Mouse (Mus musculus): ENCODE measurements around the gene Gm1043.

DNA sequence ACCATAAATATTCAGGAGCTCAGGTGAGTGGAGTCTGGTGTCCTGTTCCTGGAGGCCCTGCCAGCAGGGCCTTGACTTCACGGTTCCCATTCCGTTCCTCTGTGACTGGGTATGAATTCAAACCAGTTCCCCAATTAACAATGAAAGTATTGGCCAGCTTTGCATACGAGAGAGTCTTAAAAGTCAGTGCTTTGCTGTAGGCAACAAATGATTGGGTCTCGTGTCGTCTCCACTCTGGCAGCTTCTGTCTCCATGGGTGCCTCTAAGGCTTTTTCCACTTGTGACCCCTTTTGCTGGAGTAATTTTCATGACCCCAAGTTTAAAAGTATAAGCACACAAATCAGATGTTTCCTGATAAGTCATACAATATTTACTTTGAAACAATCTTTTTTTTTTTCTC, 4.6 kb upstream of the Gm1043 start:
- TF ChIP-seq CTCF (IDR thresholded peaks at IDR 0.05; ENCODE audit: control insufficient read depth, insufficient read depth, insufficient read length) (no peak), MAX (IDR thresholded peaks at IDR 0.05) (no peak)

Data from C2C12 (cell line).